Mouse (Mus musculus) midbrain, embryonic 12.5 days (tissue): ENCODE data around the gene Cd300a. TPM values are rescaled to one million over a fixed set of nuclear protein-coding genes. Genes with fewer than 3 reads are reported as not detected.

ENCODE experiments used
- ATAC-seq: fragments of 200-750 bp; cut with Nextera tagmentation; 2 replicates; pipeline ENCODE4 v1.8.0; 2017; ENCODE audit warnings: low read depth, moderate TSS enrichment, moderate library complexity; ENCODE audit not compliant: low FRiP score
- H3K27ac ChIP-seq: fragments of 300-500 bp; sonication (generic); replicated peaks from 2 replicates; pipeline ENCODE4 v1.5.1; 2016; ENCODE audit warnings: mild to moderate bottlenecking
- H3K27me3 ChIP-seq: fragments of 300-500 bp; sonication (generic); 2 replicates; pipeline ENCODE4 v1.6.1; 2016; ENCODE audit warnings: mild to moderate bottlenecking
- H3K36me3 ChIP-seq: fragments of 300-500 bp; sonication (generic); 2 replicates; pipeline ENCODE4 v1.6.1; 2016
- H3K4me1 ChIP-seq: fragments of 300-500 bp; sonication (generic); 2 replicates; pipeline ENCODE4 v1.6.1; 2016
- H3K4me2 ChIP-seq: fragments of 300-500 bp; sonication (generic); replicated peaks from 2 replicates; pipeline ENCODE4 v1.6.1; 2016; ENCODE audit warnings: mild to moderate bottlenecking, moderate library complexity
- H3K4me3 ChIP-seq: fragments of 300-500 bp; sonication (generic); 2 replicates; pipeline ENCODE4 v1.5.1; 2016; ENCODE audit warnings: mild to moderate bottlenecking
- H3K9ac ChIP-seq: fragments of 300-500 bp; sonication (generic); replicated peaks from 2 replicates; pipeline ENCODE4 v1.6.1; 2016; ENCODE audit warnings: mild to moderate bottlenecking, moderate library complexity
- H3K9me3 ChIP-seq: fragments of 300-500 bp; sonication (generic); 2 replicates; pipeline ENCODE4 v1.6.1; 2016; ENCODE audit warnings: mild to moderate bottlenecking
- WGBS: fragments of 180-500 bp; shearing (Covaris S2); methylation state at CpG from one replicate; pipeline ENCODE4 v1.1.7; 2016; 5-methylcytosine and 5-hydroxymethylcytosine counted together
- polyA plus RNA-seq: library from polyadenylated mRNA; unstranded; fragments of >200 nt; fragmentation: Nextera tagmentation; extraction: Ambion mirVana; gene quantifications from 2 replicates; pipeline ENCODE4 v1.2.1, GENCODE M21; 2016

Gene Cd300a
- polyA plus RNA-seq, 1 experiment from 2014 or later, result 0.97 TPM

- H3K27me3 ChIP-seq, result peaks cover 69% of the 10 kb centered on the region
- no peaks in the 10 kb centered on the region for H3K9me3 ChIP-seq
- peak overlapping the region; percentile 58 for H3K9ac ChIP-seq
- 0 out of 2 replicates have a peak overlapping the region, but pooled peaks have one; percentile 20 for H3K27ac ChIP-seq
- peaks cover 33% of the 10 kb centered on the region for H3K4me1 ChIP-seq
- no peak for ATAC-seq
- peak overlapping the region; percentile 56 for H3K4me3 ChIP-seq
- H3K36me3 ChIP-seq, result no peaks in the 10 kb centered on the region
- whole genome bisulfite sequencing, result under 1% methylated on average over 40 of the region's 40 CpGs
- H3K4me2 ChIP-seq, result peak overlapping the region; percentile 95
Measured at GRCm38 (mm10) chr11:114852311-114853173, 37.3 kb upstream of the Cd300a start.

- H3K9me3 ChIP-seq, result no peaks in the 10 kb centered on the region
- WGBS, result 11% methylated on average over 7 of the region's 7 CpGs
- H3K36me3 ChIP-seq, result no peaks in the 10 kb centered on the region
- peaks cover 33% of the 10 kb centered on the region for H3K4me1 ChIP-seq
- no peak for ATAC-seq
- no peak overlapping the region for H3K9ac ChIP-seq
- no peak overlapping the region for H3K27ac ChIP-seq
- peak overlapping the region; percentile 95 for H3K4me2 ChIP-seq
- H3K27me3 ChIP-seq, result peaks cover 66% of the 10 kb centered on the region
- peak overlapping the region; percentile 56; the same call in 1 of the 2 replicates for H3K4me3 ChIP-seq
Measured at GRCm38 (mm10) chr11:114853174-114853838, 36.5 kb upstream of the Cd300a start.

GRCm38 (mm10) chr11:114854581-114854980 lies 35.3 kb upstream of the Cd300a start:
- H3K4me2 ChIP-seq, result no peak overlapping the region
- H3K27me3 ChIP-seq, result peaks cover 55% of the 10 kb centered on the region
- no peak for ATAC-seq
- H3K9me3 ChIP-seq, result no peaks in the 10 kb centered on the region
- no peak overlapping the region for H3K9ac ChIP-seq
- H3K36me3 ChIP-seq, result no peaks in the 10 kb centered on the region
- H3K4me3 ChIP-seq, result no peak overlapping the region
- 90% methylated on average over 6 of the region's 6 CpGs for WGBS
- peaks cover 33% of the 10 kb centered on the region for H3K4me1 ChIP-seq
- H3K27ac ChIP-seq, result no peak overlapping the region

GRCm38 (mm10) chr11:114856125-114856524 lies 33.7 kb upstream of the Cd300a start:
- no peak overlapping the region for H3K9ac ChIP-seq
- H3K27me3 ChIP-seq, result peaks cover 40% of the 10 kb centered on the region
- peaks cover 21% of the 10 kb centered on the region for H3K4me1 ChIP-seq
- no peaks in the 10 kb centered on the region for H3K9me3 ChIP-seq
- no peak for ATAC-seq
- H3K4me2 ChIP-seq, result no peak overlapping the region
- WGBS, result 91% methylated on average over 5 of the region's 5 CpGs
- no peak overlapping the region for H3K4me3 ChIP-seq
- no peaks in the 10 kb centered on the region for H3K36me3 ChIP-seq
- H3K27ac ChIP-seq, result no peak overlapping the region

GRCm38 (mm10) chr11:114858641-114859040 lies 31.2 kb upstream of the Cd300a start:
- 97% methylated on average over 2 of the region's 2 CpGs for WGBS
- ATAC-seq, result no peak
- no peaks in the 10 kb centered on the region for H3K36me3 ChIP-seq
- H3K9me3 ChIP-seq, result no peaks in the 10 kb centered on the region
- H3K9ac ChIP-seq, result no peak overlapping the region
- no peak overlapping the region for H3K4me2 ChIP-seq
- H3K27ac ChIP-seq, result no peak overlapping the region
- H3K27me3 ChIP-seq, result peaks cover 14% of the 10 kb centered on the region; the same call in 1 of the 2 replicates
- no peak overlapping the region for H3K4me3 ChIP-seq
- H3K4me1 ChIP-seq, result no peaks in the 10 kb centered on the region

- H3K27me3 ChIP-seq, result no peaks in the 10 kb centered on the region; the same call in 1 of the 2 replicates
- no peak overlapping the region for H3K4me3 ChIP-seq
- 90% methylated on average over 2 of the region's 2 CpGs for WGBS
- H3K4me1 ChIP-seq, result no peaks in the 10 kb centered on the region
- no peaks in the 10 kb centered on the region for H3K36me3 ChIP-seq
- ATAC-seq, result no peak
- H3K4me2 ChIP-seq, result no peak overlapping the region
- H3K9me3 ChIP-seq, result no peaks in the 10 kb centered on the region
- no peak overlapping the region for H3K27ac ChIP-seq
- no peak overlapping the region for H3K9ac ChIP-seq
Measured at GRCm38 (mm10) chr11:114861057-114861456, 28.8 kb upstream of the Cd300a start.

- H3K27me3 ChIP-seq, result no peaks in the 10 kb centered on the region; the same call in 1 of the 2 replicates
- H3K4me2 ChIP-seq, result no peak overlapping the region
- no peak for ATAC-seq
- no peak overlapping the region for H3K9ac ChIP-seq
- WGBS, result 86% methylated on average over 3 of the region's 3 CpGs
- H3K27ac ChIP-seq, result no peak overlapping the region
- H3K9me3 ChIP-seq, result no peaks in the 10 kb centered on the region
- no peaks in the 10 kb centered on the region for H3K36me3 ChIP-seq
- H3K4me3 ChIP-seq, result no peak overlapping the region
- H3K4me1 ChIP-seq, result no peaks in the 10 kb centered on the region
Measured at GRCm38 (mm10) chr11:114862687-114863086, 27.2 kb upstream of the Cd300a start.

GRCm38 (mm10) chr11:114863918-114864420 lies 25.9 kb upstream of the Cd300a start:
- Histone ChIP-seq H3K9me3 (no peaks in the 10 kb centered on the region), H3K4me3 (no peak overlapping the region), H3K9ac (no peak overlapping the region), H3K4me2 (no peak overlapping the region), H3K27ac (no peak overlapping the region), H3K4me1 (no peaks in the 10 kb centered on the region), H3K36me3 (no peaks in the 10 kb centered on the region), H3K27me3 (peaks cover 3% of the 10 kb centered on the region; the same call in 1 of the 2 replicates)
- 94% methylated on average over 21 of the region's 21 CpGs for WGBS
- no peak for ATAC-seq

- 84% methylated on average over 5 of the region's 5 CpGs for WGBS
- peaks cover 3% of the 10 kb centered on the region; the same call in 1 of the 2 replicates for H3K27me3 ChIP-seq
Measured at GRCm38 (mm10) chr11:114865999-114866398, 23.8 kb upstream of the Cd300a start.

GRCm38 (mm10) chr11:114866486-114867360 lies 23.1 kb upstream of the Cd300a start:
- no peak for ATAC-seq
- no peaks in the 10 kb centered on the region for H3K36me3 ChIP-seq
- no peaks in the 10 kb centered on the region for H3K4me1 ChIP-seq
- no peaks in the 10 kb centered on the region for H3K9me3 ChIP-seq
- 66% methylated on average over 10 of the region's 10 CpGs for WGBS
- H3K4me2 ChIP-seq, result no peak overlapping the region
- H3K4me3 ChIP-seq, result no peak overlapping the region
- H3K27ac ChIP-seq, result no peak overlapping the region
- no peak overlapping the region for H3K9ac ChIP-seq
- peaks cover 3% of the 10 kb centered on the region; the same call in 1 of the 2 replicates for H3K27me3 ChIP-seq

More at GRCm38 (mm10) chr11:114865999-114866398, 23.8 kb upstream of the Cd300a start:
- Histone ChIP-seq H3K9ac (no peak overlapping the region), H3K9me3 (no peaks in the 10 kb centered on the region), H3K36me3 (no peaks in the 10 kb centered on the region), H3K27ac (no peak overlapping the region), H3K4me2 (no peak overlapping the region), H3K4me1 (no peaks in the 10 kb centered on the region), H3K4me3 (no peak overlapping the region)
- no peak for ATAC-seq
